Mouse (Mus musculus): Measurements from ENCODE around the gene Pck2. TPM values are rescaled to one million over a fixed set of nuclear protein-coding genes. Genes with fewer than 3 reads are reported as not detected.

The Pck2 gene
- 74.2 and 76.3 TPM in 2 replicates for polyA plus RNA-seq (2015; fragmentation: Nextera tagmentation; extraction: Ambion mirVana)

GRCm38 (mm10) chr14:55540067-55540786 is at the start of gene Pck2:
Gene Pck2 (plus strand): TSS chr14:55540266.

GRCm38 (mm10) chr14:55490361-55491201 is 49.5 kb upstream of the Pck2 start, which contains the start of gene Carmil3:
Gene Carmil3 (plus strand): TSS chr14:55490651.

GRCm38 (mm10) chr14:55510125-55510731 is 29.8 kb upstream of the Pck2 start, which contains the start of gene Cpne6:
Gene Cpne6 (plus strand): TSS chr14:55510445.

GRCm38 (mm10) chr14:55524785-55525184 is 15.3 kb upstream of the Pck2 start, which contains the start of gene Nrl:
Gene Nrl (minus strand): TSS chr14:55524981.

GRCm38 (mm10) chr14:55559799-55560201 is 19.7 kb downstream of the Pck2 start, which contains the start of gene Dcaf11:
Gene Dcaf11 (plus strand): TSS chr14:55560006.

GRCm38 (mm10) chr14:55560202-55561073 is 20.4 kb downstream of the Pck2 start, which contains the start of gene A730061H03Rik:
Gene A730061H03Rik (minus strand): TSS chr14:55560406.

GRCm38 (mm10) chr14:55575302-55575701 is 35.2 kb downstream of the Pck2 start, which contains the start of gene Fitm1:
Gene Fitm1 (plus strand): TSS chr14:55575617.

GRCm38 (mm10) chr14:55577871-55578667 is 38.0 kb downstream of the Pck2 start, which contains the start of gene Psme1:
Gene Psme1 (plus strand): TSS chr14:55578123.

GRCm38 (mm10) chr14:55584702-55585565 is 44.9 kb downstream of the Pck2 start, which contains the start of gene Emc9:
Gene Emc9 (minus strand): TSS chr14:55585302.

GRCm38 (mm10) chr14:55590748-55591330 is 50.8 kb downstream of the Pck2 start, which contains the start of gene Psme2:
Gene Psme2 (minus strand): TSS chr14:55591113.

GRCm38 (mm10) chr14:55591331-55591891 is 51.3 kb downstream of the Pck2 start, which contains the start of gene Rnf31:
Gene Rnf31 (plus strand): TSS chr14:55591708.

Other genes with a start within 250 kb of the Pck2 start
- gene Dhrs4, start 61.5 kb upstream of the Pck2 start, polyA plus RNA-seq (2015; fragmentation: Nextera tagmentation; extraction: Ambion mirVana), result 69.5 and 75.3 TPM in 2 replicates
- 0.37 and 0.76 TPM in 2 replicates for gene Carmil3, start 49.6 kb upstream of the Pck2 start, polyA plus RNA-seq (2015; fragmentation: Nextera tagmentation; extraction: Ambion mirVana)
- 0.10 and 0.12 TPM in 2 replicates for gene Cpne6, start 29.8 kb upstream of the Pck2 start, polyA plus RNA-seq (2015; fragmentation: Nextera tagmentation; extraction: Ambion mirVana)
- not detected in 2 replicates for gene Nrl, start 15.3 kb upstream of the Pck2 start, polyA plus RNA-seq (2015; fragmentation: Nextera tagmentation; extraction: Ambion mirVana)
- 36.9 and 41.9 TPM in 2 replicates for gene Dcaf11, start 19.7 kb downstream of the Pck2 start, polyA plus RNA-seq (2015; fragmentation: Nextera tagmentation; extraction: Ambion mirVana)
- 2.7 and 3.2 TPM in 2 replicates for gene A730061H03Rik, start 20.1 kb downstream of the Pck2 start, polyA plus RNA-seq (2015; fragmentation: Nextera tagmentation; extraction: Ambion mirVana)
- 0.37 and 0.45 TPM in 2 replicates for gene Fitm1, start 35.4 kb downstream of the Pck2 start, polyA plus RNA-seq (2015; fragmentation: Nextera tagmentation; extraction: Ambion mirVana)
- 145 and 162 TPM in 2 replicates for gene Psme1, start 37.9 kb downstream of the Pck2 start, polyA plus RNA-seq (2015; fragmentation: Nextera tagmentation; extraction: Ambion mirVana)
- 46.7 and 47.4 TPM in 2 replicates for gene Emc9, start 45.0 kb downstream of the Pck2 start, polyA plus RNA-seq (2015; fragmentation: Nextera tagmentation; extraction: Ambion mirVana)
- gene Psme2, start 50.8 kb downstream of the Pck2 start, polyA plus RNA-seq (2015; fragmentation: Nextera tagmentation; extraction: Ambion mirVana), result 233 and 255 TPM in 2 replicates
- 16.4 and 19.3 TPM in 2 replicates for gene Rnf31, start 51.4 kb downstream of the Pck2 start, polyA plus RNA-seq (2015; fragmentation: Nextera tagmentation; extraction: Ambion mirVana)
- gene Irf9, start 63.3 kb downstream of the Pck2 start, polyA plus RNA-seq (2015; fragmentation: Nextera tagmentation; extraction: Ambion mirVana), result 34.6 and 38.5 TPM in 2 replicates
- 5.8 and 7.8 TPM in 2 replicates for gene Rec8, start 77.8 kb downstream of the Pck2 start, polyA plus RNA-seq (2015; fragmentation: Nextera tagmentation; extraction: Ambion mirVana)
- 24.1 and 28.0 TPM in 2 replicates for gene Ipo4, start 95.7 kb downstream of the Pck2 start, polyA plus RNA-seq (2015; fragmentation: Nextera tagmentation; extraction: Ambion mirVana)
- gene Gm49378, start 97.6 kb downstream of the Pck2 start, polyA plus RNA-seq (2015; fragmentation: Nextera tagmentation; extraction: Ambion mirVana), result 0.64 and 1.7 TPM in 2 replicates
- 56.5 and 57.4 TPM in 2 replicates for gene Tm9sf1, start 103.5 kb downstream of the Pck2 start, polyA plus RNA-seq (2015; fragmentation: Nextera tagmentation; extraction: Ambion mirVana)
- gene Tssk4, start 109.9 kb downstream of the Pck2 start, polyA plus RNA-seq (2015; fragmentation: Nextera tagmentation; extraction: Ambion mirVana), result 0.56 and 0.63 TPM in 2 replicates
- gene Mdp1, start 120.2 kb downstream of the Pck2 start, polyA plus RNA-seq (2015; fragmentation: Nextera tagmentation; extraction: Ambion mirVana), result 30.4 TPM in 2 replicates
- 27.5 and 30.5 TPM in 2 replicates for gene Gmpr2, start 131.7 kb downstream of the Pck2 start, polyA plus RNA-seq (2015; fragmentation: Nextera tagmentation; extraction: Ambion mirVana)
- gene Nedd8, start 131.9 kb downstream of the Pck2 start, polyA plus RNA-seq (2015; fragmentation: Nextera tagmentation; extraction: Ambion mirVana), result 303 and 330 TPM in 2 replicates
- 25.8 and 29.4 TPM in 2 replicates for gene Tinf2, start 141.6 kb downstream of the Pck2 start, polyA plus RNA-seq (2015; fragmentation: Nextera tagmentation; extraction: Ambion mirVana)
- gene Tgm1, start 173.7 kb downstream of the Pck2 start, polyA plus RNA-seq (2015; fragmentation: Nextera tagmentation; extraction: Ambion mirVana), result 1.5 and 2.0 TPM in 2 replicates
- gene Rabggta, start 182.0 kb downstream of the Pck2 start, polyA plus RNA-seq (2015; fragmentation: Nextera tagmentation; extraction: Ambion mirVana), result 9.9 and 14.2 TPM in 2 replicates
- 29.1 and 35.1 TPM in 2 replicates for gene Dhrs1, start 205.4 kb downstream of the Pck2 start, polyA plus RNA-seq (2015; fragmentation: Nextera tagmentation; extraction: Ambion mirVana)
- gene Nop9, start 205.4 kb downstream of the Pck2 start, polyA plus RNA-seq (2015; fragmentation: Nextera tagmentation; extraction: Ambion mirVana), result 28.7 and 31.5 TPM in 2 replicates
- gene Cideb, start 218.2 kb downstream of the Pck2 start, polyA plus RNA-seq (2015; fragmentation: Nextera tagmentation; extraction: Ambion mirVana), result 0.23 TPM in 1 of 2 replicates, not detected in the other
- 0.49 and 0.78 TPM in 2 replicates for gene Ltb4r2, start 221.2 kb downstream of the Pck2 start, polyA plus RNA-seq (2015; fragmentation: Nextera tagmentation; extraction: Ambion mirVana)
- 33.2 and 51.6 TPM in 2 replicates for gene Ltb4r1, start 225.7 kb downstream of the Pck2 start, polyA plus RNA-seq (2015; fragmentation: Nextera tagmentation; extraction: Ambion mirVana)
- 1.9 and 3.1 TPM in 2 replicates for gene Adcy4, start 243.8 kb downstream of the Pck2 start, polyA plus RNA-seq (2015; fragmentation: Nextera tagmentation; extraction: Ambion mirVana)
- 28.4 and 31.4 TPM in 2 replicates for gene Ripk3, start 248.6 kb downstream of the Pck2 start, polyA plus RNA-seq (2015; fragmentation: Nextera tagmentation; extraction: Ambion mirVana)

Measured in spleen, postnatal 0 days (tissue).